8 mouse cellular contexts compared by ENCODE assay signal in the genomic region with DNA sequence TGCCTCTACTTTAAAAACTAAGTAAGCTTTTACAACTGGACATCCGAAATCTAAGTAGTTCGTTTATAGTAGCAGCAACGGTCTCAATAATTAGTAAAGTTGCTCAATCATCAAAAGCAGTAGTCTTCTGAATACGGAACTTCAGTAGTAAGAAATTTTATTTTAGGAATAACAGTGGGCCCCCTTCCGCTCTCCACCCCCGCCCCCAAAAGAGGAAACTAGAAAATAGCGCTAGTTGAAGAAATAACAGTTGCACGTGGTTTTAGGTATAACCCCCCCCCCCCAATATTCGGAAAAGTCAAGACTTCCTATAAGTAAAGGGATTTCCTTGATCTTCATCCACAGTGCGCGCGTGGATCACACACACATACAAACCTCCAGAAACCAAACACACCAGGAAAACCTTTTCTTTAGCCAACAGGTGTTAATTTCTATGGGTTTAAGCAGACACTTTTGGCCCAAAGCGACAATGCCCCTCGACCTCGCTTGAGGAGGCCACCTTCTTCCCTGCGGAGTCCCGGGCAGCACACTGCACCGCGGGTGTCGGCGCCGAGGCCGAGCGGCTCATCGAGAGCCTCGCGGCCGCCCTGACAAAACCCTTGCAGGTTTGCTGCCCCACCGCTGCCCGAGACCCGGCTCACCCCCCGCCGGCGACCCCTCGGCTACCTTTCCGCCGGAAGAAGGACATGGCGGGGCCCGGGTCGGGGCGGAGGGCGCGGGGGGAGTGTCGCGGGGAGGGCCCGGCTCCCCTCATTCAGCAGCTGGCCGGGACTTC. TPM values are rescaled to one million over a fixed set of nuclear protein-coding genes. Genes with fewer than 3 reads are reported as not detected.
A peak's percentile ranks its signal among the peaks of the same experiment; 100 is the strongest.
DNase-seq lines count a peak whose midpoint lies in the region; ATAC-seq and TF ChIP-seq lines count a peak whose summit lies in the region.

No protein-coding gene starts in this region.

- H3K36me3 ChIP-seq in testis, adult 2 months (ENCODE audit: control insufficient read depth, insufficient read depth, low read length) = no peaks in the 10 kb centered on the region
- no peaks in the 10 kb centered on the region for H3K36me3 ChIP-seq in limb, embryonic 11.5 days (ENCODE audit: control insufficient read depth, insufficient read depth, low read length)

- no peaks in the 10 kb centered on the region for H3K4me1 ChIP-seq in testis, adult 2 months (ENCODE audit: control insufficient read depth, insufficient read depth, low read length)
- H3K4me1 ChIP-seq in limb, embryonic 11.5 days (ENCODE audit: control insufficient read depth, insufficient read depth, low read length) = no peaks in the 10 kb centered on the region

- peak; percentile 79; the same call in 1 of the 2 replicates for ATAC-seq in limb, embryonic 11.5 days (ENCODE audit: insufficient number of reproducible peaks, low FRiP score, low TSS enrichment, low read depth)

- no peaks in the 10 kb centered on the region for H3K9me3 ChIP-seq in limb, embryonic 11.5 days (ENCODE audit: control insufficient read depth, low read length)

- intact Hi-C loops in left cerebral cortex, postnatal 36 days (cut with DNase I) = loop anchor here (2.0 kb wide), 1 partner anchor 351 kb away; the partner anchor contains the start of genes Ttc19 and Zswim7

- H3K4me3 ChIP-seq in testis, adult 2 months (ENCODE audit: control insufficient read depth, low read depth, low read length) = peak overlapping the region; percentile 92
- peak overlapping the region; percentile 78 for H3K4me3 ChIP-seq in limb, embryonic 11.5 days (ENCODE audit: low read depth, low read length)

- no peaks in the 10 kb centered on the region for H3K27me3 ChIP-seq in testis, adult 2 months (ENCODE audit: control insufficient read depth, insufficient read depth, low read length)
- H3K27me3 ChIP-seq in limb, embryonic 11.5 days (ENCODE audit: control insufficient read depth, insufficient read depth, low read length) = no peaks in the 10 kb centered on the region

- no peak for TF ChIP-seq CTCF in testis, adult 2 months (IDR thresholded peaks at IDR 0.05; ENCODE audit: control insufficient read depth, insufficient read depth, insufficient replicate concordance, low read depth, low read length)

- peak overlapping the region; percentile 82 for H3K9ac ChIP-seq in limb, embryonic 11.5 days (ENCODE audit: low read length)

- H3K27ac ChIP-seq in testis, adult 2 months (ENCODE audit: control insufficient read depth, insufficient read depth, low read depth, low read length) = peak overlapping the region; percentile 59
- H3K27ac ChIP-seq in limb, embryonic 11.5 days (replicated peaks; ENCODE audit: low read depth, low read length) = peak overlapping the region; percentile 84

- peak; percentile 61 for DNase-seq in embryo, embryonic 10 days (ENCODE audit: low spot score)
- no peak for DNase-seq in embryo, embryonic 10.5 days (ENCODE audit: low spot score)
- DNase-seq in testis, postnatal 14 days (ENCODE audit: low spot score) = no peak
- DNase-seq in limb, embryonic 11.5 days (ENCODE audit: low spot score) = no peak
- DNase-seq in skeletal muscle tissue, adult 2 months (ENCODE audit: low read depth, low spot score) = peak; percentile 10
- no peak for DNase-seq in left cerebral cortex, adult 9 months (ENCODE audit: low spot score in 2 of 2)
- no peak for DNase-seq in left cerebral cortex, postnatal 36 days (ENCODE audit: low spot score in 2 of 2)

- TF ChIP-seq POLR2A in testis, adult 2 months (IDR thresholded peaks at IDR 0.05; ENCODE audit: control insufficient read depth, low read depth, low read length) = no peak

- WGBS in limb, embryonic 11.5 days = 2% methylated on average over 44 of the region's 47 CpGs

- peak overlapping the region; percentile 53 for H3K4me2 ChIP-seq in limb, embryonic 11.5 days (ENCODE audit: low read depth, severe bottlenecking)

RNA-seq across cellular contexts. Expression of gene Akap10, which starts 0.5 kb away (rescaled TPM):
- polyA plus RNA-seq in testis, adult 2 months (2012; rRNA removed) = 17.3 and 21.5 TPM in 2 replicates
- polyA plus RNA-seq in limb, embryonic 11.5 days (2014; fragmentation: Nextera tagmentation; extraction: Ambion mirVana) = 17.7 and 23.5 TPM in 2 replicates
- 10 to 100 TPM; 35.5 to 40.5 TPM for total RNA-seq in left cerebral cortex, postnatal 36 days (2021)

RNA-seq across cellular contexts. Expression of gene Specc1, which starts 27.1 kb away (rescaled TPM):
- polyA plus RNA-seq in testis, adult 2 months (2012; rRNA removed) = 9.6 and 10.0 TPM in 2 replicates
- 17.6 and 17.8 TPM in 2 replicates for polyA plus RNA-seq in limb, embryonic 11.5 days (2014; fragmentation: Nextera tagmentation; extraction: Ambion mirVana)
- total RNA-seq in left cerebral cortex, postnatal 36 days (2021) = 10 to 100 TPM; 61.0 to 83.6 TPM

Comparison
In these comparisons a context has a peak if more than half of its experiments do, and no peak if none do; other contexts are left out.
1. DNase-seq: peak in embryo, embryonic 10 days (single experiment) and skeletal muscle tissue, adult 2 months (single experiment); none in embryo, embryonic 10.5 days (single experiment), testis, postnatal 14 days (single experiment), limb, embryonic 11.5 days (single experiment), left cerebral cortex, adult 9 months (0 of 2) and left cerebral cortex, postnatal 36 days (0 of 2).